Mouse (Mus musculus): ENCODE data around the gene Foxp1. TPM values are rescaled to one million over a fixed set of nuclear protein-coding genes. Genes with fewer than 3 reads are reported as not detected.
A peak's percentile ranks its signal among the peaks of the same experiment; 100 is the strongest.

Foxp1 gene
- polyA plus RNA-seq, 1 experiment from 2014 or later: 89.2 TPM

DNA sequence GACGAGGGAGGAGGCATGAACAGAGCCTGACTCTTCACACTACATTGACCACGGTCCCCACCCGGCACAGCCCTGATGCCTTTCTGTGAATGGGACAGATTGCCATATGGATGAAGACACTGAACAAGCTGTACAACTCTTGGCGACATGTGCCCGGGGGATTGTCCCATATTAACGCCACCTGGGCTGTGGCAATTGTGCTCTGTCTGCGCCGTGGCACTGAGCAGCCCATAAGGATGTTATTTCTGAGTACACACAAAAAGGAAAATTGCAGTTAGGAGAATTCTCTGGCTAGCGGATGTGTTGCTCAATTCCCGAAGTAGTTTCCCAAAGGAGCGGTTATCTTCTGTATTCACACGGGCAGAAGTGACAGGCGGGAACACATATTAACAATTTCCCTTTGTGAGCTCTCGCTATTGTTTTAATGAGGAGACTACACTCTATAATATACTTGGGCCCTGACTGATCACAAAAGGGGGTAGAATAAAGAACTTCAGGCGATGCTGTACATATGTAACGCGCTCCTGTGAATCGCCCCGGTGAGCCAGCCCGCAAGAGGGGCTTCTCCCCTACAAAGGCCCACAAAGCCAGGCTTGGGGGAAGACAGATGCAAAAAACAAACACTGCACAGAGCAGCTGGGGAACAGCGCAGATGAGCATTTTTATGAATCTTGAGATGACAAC lies 528.3 kb downstream of the Foxp1 start:
- ATAC-seq (ENCODE audit: low FRiP score, low TSS enrichment) (peak; percentile 74; the same call in 1 of the 2 replicates), DNase-seq (peak; percentile 52)
- H3K9me3 ChIP-seq (ENCODE audit: control insufficient read depth, low read length): no peaks in the 10 kb centered on the region
- peaks cover 24% of the 10 kb centered on the region for H3K4me1 ChIP-seq (ENCODE audit: control insufficient read depth, insufficient read depth, low read length)
- H3K27ac ChIP-seq (replicated peaks; ENCODE audit: low read depth, low read length): peak overlapping the region; percentile 66; the same call in 1 of the 2 replicates
- H3K27me3 ChIP-seq (ENCODE audit: control insufficient read depth, insufficient read depth, low read length): no peaks in the 10 kb centered on the region
- 14% methylated on average over 21 of the region's 21 CpGs for WGBS
- no peak overlapping the region for H3K4me3 ChIP-seq (replicated peaks; ENCODE audit: low read depth, low read length)
- H3K4me2 ChIP-seq (ENCODE audit: low read length): peak overlapping the region; percentile 19
- 0 out of 2 replicates have a peak overlapping the region, but pooled peaks have one; percentile 2 for H3K9ac ChIP-seq (replicated peaks; ENCODE audit: low read length)
- H3K36me3 ChIP-seq (ENCODE audit: control insufficient read depth, insufficient read depth, low read length): no peaks in the 10 kb centered on the region

- ATAC-seq (ENCODE audit: low FRiP score, low TSS enrichment) (no peak), DNase-seq (no peak)
- no peak overlapping the region for H3K4me2 ChIP-seq (ENCODE audit: low read length)
- 88% methylated on average over 3 of the region's 3 CpGs for WGBS
- no peaks in the 10 kb centered on the region for H3K27me3 ChIP-seq (ENCODE audit: control insufficient read depth, insufficient read depth, low read length)
- H3K4me1 ChIP-seq (ENCODE audit: control insufficient read depth, insufficient read depth, low read length): peaks cover 16% of the 10 kb centered on the region
- H3K9me3 ChIP-seq (ENCODE audit: control insufficient read depth, low read length): no peaks in the 10 kb centered on the region
- no peak overlapping the region for H3K9ac ChIP-seq (replicated peaks; ENCODE audit: low read length)
- no peak overlapping the region for H3K4me3 ChIP-seq (replicated peaks; ENCODE audit: low read depth, low read length)
- no peaks in the 10 kb centered on the region for H3K36me3 ChIP-seq (ENCODE audit: control insufficient read depth, insufficient read depth, low read length)
- no peak overlapping the region for H3K27ac ChIP-seq (replicated peaks; ENCODE audit: low read depth, low read length)
Observed at GRCm38 (mm10) chr6:98993231-98993630, 529.3 kb downstream of the Foxp1 start.

DNA sequence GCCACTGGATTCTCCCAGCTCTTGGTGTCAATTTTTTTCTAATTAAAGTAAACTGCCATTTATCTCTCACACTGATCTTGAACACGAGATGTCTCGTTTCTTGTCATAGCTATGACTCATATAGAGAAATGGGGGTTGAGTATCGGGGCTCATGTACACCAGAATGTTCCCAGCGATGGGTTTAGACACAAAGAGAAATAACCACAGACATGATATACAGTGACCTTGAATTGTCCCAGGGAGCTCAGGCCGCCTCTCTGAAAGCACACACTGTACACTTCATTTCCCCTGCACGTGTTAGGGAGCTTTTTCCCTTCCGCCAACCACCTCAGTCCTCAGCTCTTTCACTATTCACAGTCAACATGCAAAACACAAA lies 529.8 kb downstream of the Foxp1 start:
- no peak for ATAC-seq (ENCODE audit: low FRiP score, low TSS enrichment)
- Histone ChIP-seq H3K27me3 (ENCODE audit: control insufficient read depth, insufficient read depth, low read length) (no peaks in the 10 kb centered on the region), H3K4me3 (replicated peaks; ENCODE audit: low read depth, low read length) (no peak overlapping the region), H3K9ac (replicated peaks; ENCODE audit: low read length) (no peak overlapping the region), H3K4me2 (ENCODE audit: low read length) (no peak overlapping the region), H3K36me3 (ENCODE audit: control insufficient read depth, insufficient read depth, low read length) (no peaks in the 10 kb centered on the region), H3K4me1 (ENCODE audit: control insufficient read depth, insufficient read depth, low read length) (peaks cover 16% of the 10 kb centered on the region), H3K9me3 (ENCODE audit: control insufficient read depth, low read length) (no peaks in the 10 kb centered on the region), H3K27ac (replicated peaks; ENCODE audit: low read depth, low read length) (no peak overlapping the region)
- whole genome bisulfite sequencing: 87% methylated on average over 7 of the region's 7 CpGs
- DNase-seq: no peak

- Histone ChIP-seq H3K36me3 (ENCODE audit: control insufficient read depth, insufficient read depth, low read length) (no peaks in the 10 kb centered on the region), H3K4me2 (ENCODE audit: low read length) (no peak overlapping the region), H3K9me3 (ENCODE audit: control insufficient read depth, low read length) (no peaks in the 10 kb centered on the region), H3K9ac (replicated peaks; ENCODE audit: low read length) (no peak overlapping the region), H3K27me3 (ENCODE audit: control insufficient read depth, insufficient read depth, low read length) (no peaks in the 10 kb centered on the region), H3K27ac (replicated peaks; ENCODE audit: low read depth, low read length) (no peak overlapping the region), H3K4me1 (ENCODE audit: control insufficient read depth, insufficient read depth, low read length) (peaks cover 16% of the 10 kb centered on the region), H3K4me3 (replicated peaks; ENCODE audit: low read depth, low read length) (no peak overlapping the region)
- ATAC-seq (ENCODE audit: low FRiP score, low TSS enrichment) (no peak), DNase-seq (no peak)
- 88% methylated on average over 5 of the region's 5 CpGs for WGBS
Observed at GRCm38 (mm10) chr6:98991900-98992771, 530.4 kb downstream of the Foxp1 start.

GRCm38 (mm10) chr6:98987533-98988169 lies 534.9 kb downstream of the Foxp1 start:
- Histone ChIP-seq H3K4me3 (replicated peaks; ENCODE audit: low read depth, low read length) (no peak overlapping the region), H3K36me3 (ENCODE audit: control insufficient read depth, insufficient read depth, low read length) (no peaks in the 10 kb centered on the region), H3K9ac (replicated peaks; ENCODE audit: low read length) (no peak overlapping the region), H3K4me1 (ENCODE audit: control insufficient read depth, insufficient read depth, low read length) (no peaks in the 10 kb centered on the region), H3K4me2 (ENCODE audit: low read length) (no peak overlapping the region), H3K9me3 (ENCODE audit: control insufficient read depth, low read length) (no peaks in the 10 kb centered on the region), H3K27ac (replicated peaks; ENCODE audit: low read depth, low read length) (no peak overlapping the region), H3K27me3 (ENCODE audit: control insufficient read depth, insufficient read depth, low read length) (no peaks in the 10 kb centered on the region)
- DNase-seq (no peak), ATAC-seq (ENCODE audit: low FRiP score, low TSS enrichment) (no peak)
- WGBS: 93% methylated on average over 6 of the region's 6 CpGs

DNA sequence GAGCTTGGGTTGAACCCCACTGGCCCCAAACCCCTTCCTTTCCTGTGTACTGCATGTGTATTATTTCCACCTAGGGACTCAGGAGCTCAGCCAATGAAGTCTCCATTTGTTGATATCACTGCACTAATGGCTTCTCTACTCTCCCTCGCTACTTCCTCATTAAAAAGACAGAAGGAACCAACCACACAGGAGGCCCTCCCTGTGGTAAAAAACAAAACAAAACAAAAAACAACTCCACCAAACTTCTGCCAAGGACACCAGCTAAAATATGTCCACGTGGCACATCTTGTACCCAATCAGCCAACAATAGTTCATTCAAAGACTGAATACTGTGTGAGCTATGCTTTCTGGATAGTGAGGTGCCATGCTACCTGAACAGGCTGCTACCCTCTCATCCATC lies 537.1 kb downstream of the Foxp1 start:
- H3K4me2 ChIP-seq (ENCODE audit: low read length): no peak overlapping the region
- no peak overlapping the region for H3K9ac ChIP-seq (replicated peaks; ENCODE audit: low read length)
- no peaks in the 10 kb centered on the region for H3K4me1 ChIP-seq (ENCODE audit: control insufficient read depth, insufficient read depth, low read length)
- 91% methylated on average over 2 of the region's 2 CpGs for WGBS
- no peaks in the 10 kb centered on the region for H3K9me3 ChIP-seq (ENCODE audit: control insufficient read depth, low read length)
- no peaks in the 10 kb centered on the region for H3K27me3 ChIP-seq (ENCODE audit: control insufficient read depth, insufficient read depth, low read length)
- DNase-seq: no peak
- ATAC-seq (ENCODE audit: low FRiP score, low TSS enrichment): no peak
- no peaks in the 10 kb centered on the region for H3K36me3 ChIP-seq (ENCODE audit: control insufficient read depth, insufficient read depth, low read length)
- no peak overlapping the region for H3K4me3 ChIP-seq (replicated peaks; ENCODE audit: low read depth, low read length)
- H3K27ac ChIP-seq (replicated peaks; ENCODE audit: low read depth, low read length): no peak overlapping the region

- ATAC-seq (ENCODE audit: low FRiP score, low TSS enrichment) (no peak), DNase-seq (no peak)
- 82% methylated on average over 6 of the region's 6 CpGs for WGBS
- Histone ChIP-seq H3K4me3 (replicated peaks; ENCODE audit: low read depth, low read length) (no peak overlapping the region), H3K36me3 (ENCODE audit: control insufficient read depth, insufficient read depth, low read length) (no peaks in the 10 kb centered on the region), H3K4me2 (ENCODE audit: low read length) (no peak overlapping the region), H3K4me1 (ENCODE audit: control insufficient read depth, insufficient read depth, low read length) (no peaks in the 10 kb centered on the region), H3K27me3 (ENCODE audit: control insufficient read depth, insufficient read depth, low read length) (no peaks in the 10 kb centered on the region), H3K9ac (replicated peaks; ENCODE audit: low read length) (no peak overlapping the region), H3K27ac (replicated peaks; ENCODE audit: low read depth, low read length) (no peak overlapping the region), H3K9me3 (ENCODE audit: control insufficient read depth, low read length) (no peaks in the 10 kb centered on the region)
Observed at GRCm38 (mm10) chr6:98984626-98985025, 537.9 kb downstream of the Foxp1 start.

DNA sequence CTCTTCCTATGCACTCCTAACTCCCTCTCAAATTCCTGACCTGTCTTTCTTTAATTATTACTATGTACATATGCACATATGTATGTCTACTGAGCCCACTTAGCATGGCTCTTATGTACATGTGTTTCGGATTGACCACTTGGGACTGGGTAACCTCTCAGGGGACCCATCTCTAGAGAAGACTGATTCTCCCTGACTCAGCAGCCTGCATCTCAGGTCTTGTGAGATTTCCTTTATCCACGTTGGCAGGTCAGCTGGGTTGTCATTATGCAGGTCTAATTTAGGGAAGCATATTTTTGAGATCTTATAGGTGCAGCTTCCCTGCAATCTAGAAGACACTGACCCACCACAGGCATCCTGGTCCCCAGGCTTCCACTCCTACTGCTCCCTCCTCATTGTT lies 538.5 kb downstream of the Foxp1 start:
- Histone ChIP-seq H3K4me3 (replicated peaks; ENCODE audit: low read depth, low read length) (no peak overlapping the region), H3K9ac (replicated peaks; ENCODE audit: low read length) (no peak overlapping the region), H3K9me3 (ENCODE audit: control insufficient read depth, low read length) (no peaks in the 10 kb centered on the region), H3K4me1 (ENCODE audit: control insufficient read depth, insufficient read depth, low read length) (no peaks in the 10 kb centered on the region), H3K27ac (replicated peaks; ENCODE audit: low read depth, low read length) (no peak overlapping the region), H3K27me3 (ENCODE audit: control insufficient read depth, insufficient read depth, low read length) (no peaks in the 10 kb centered on the region), H3K4me2 (ENCODE audit: low read length) (no peak overlapping the region), H3K36me3 (ENCODE audit: control insufficient read depth, insufficient read depth, low read length) (no peaks in the 10 kb centered on the region)
- ATAC-seq (ENCODE audit: low FRiP score, low TSS enrichment): no peak
- 82% methylated on average over 2 of the region's 2 CpGs for WGBS
- DNase-seq: no peak
